Mouse (Mus musculus): ENCODE measurements around the gene Eif4g2.
A peak's percentile ranks its signal among the peaks of the same experiment; 100 is the strongest.

Gene Eif4g2

DNA sequence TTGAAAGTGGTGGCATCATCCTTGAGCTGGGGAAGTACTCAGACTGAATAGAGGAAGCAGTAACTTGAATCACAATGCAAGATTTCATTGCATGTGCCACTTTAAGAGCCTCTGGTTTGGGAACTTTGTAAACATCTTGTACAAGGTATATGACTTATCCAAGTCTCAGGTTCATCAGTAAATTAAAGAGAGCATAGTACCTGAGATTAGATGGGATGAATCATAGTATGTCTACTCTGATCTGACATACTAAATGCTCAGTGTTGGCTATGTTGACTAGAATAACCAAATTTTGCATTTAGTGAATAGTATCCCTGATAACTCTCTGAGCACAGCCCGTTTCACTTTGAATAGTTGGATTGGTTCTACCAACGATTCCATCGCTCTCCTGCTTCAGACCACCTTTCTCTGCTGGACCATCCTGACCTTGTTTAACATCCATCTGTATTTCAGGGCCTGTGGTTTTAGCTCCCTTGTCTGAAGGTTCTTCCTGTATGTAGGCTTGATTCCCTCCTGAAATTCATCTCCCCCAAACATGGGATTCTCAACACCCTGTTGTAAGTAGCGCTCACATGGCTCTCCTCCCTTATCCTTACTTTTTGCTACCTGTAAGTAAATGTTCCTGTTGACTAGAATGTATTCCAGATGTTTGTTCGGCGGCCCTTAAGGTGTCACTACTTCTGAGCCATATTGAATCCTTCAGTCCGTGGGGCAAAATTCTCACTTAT, 13.2 kb downstream of the Eif4g2 start:
- no peak for DNase-seq

DNA sequence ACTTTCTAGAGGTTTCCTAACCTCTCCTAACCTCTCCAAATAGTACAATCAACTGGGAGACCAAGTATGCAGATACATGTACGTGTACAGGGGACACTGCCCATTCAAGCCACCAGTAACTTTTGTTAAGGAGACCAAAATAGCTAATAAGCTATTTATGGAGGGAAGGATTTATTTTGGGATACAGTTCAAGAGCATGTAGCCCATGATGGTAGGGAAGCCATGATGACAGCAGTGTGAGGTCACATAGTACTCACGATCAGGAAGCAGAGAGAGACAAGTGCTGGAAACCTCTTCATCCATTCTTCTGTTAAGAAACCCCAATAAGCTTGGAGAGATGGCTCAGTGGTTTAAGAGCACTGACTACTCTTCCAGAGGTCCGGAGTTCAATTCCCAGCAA, 14.6 kb downstream of the Eif4g2 start:
- DNase-seq = no peak

DNA sequence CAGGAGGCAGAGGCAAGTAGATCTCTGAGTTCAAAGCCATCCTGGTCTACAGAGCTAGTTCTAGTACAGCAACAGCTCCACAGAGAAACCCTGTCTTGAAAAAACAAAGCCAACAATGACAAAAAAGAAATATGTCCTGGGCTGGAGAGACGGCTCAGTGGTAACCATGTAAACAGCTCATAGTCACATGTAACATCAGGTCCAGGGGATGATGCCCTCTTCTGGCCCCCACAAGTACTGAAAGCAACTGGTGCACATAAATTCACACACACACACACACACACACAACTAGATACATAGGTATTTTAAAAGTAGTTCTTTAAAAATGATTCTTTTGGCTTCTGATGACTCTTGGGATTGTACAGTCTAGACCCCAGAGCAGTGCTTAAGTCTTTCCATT, 19.9 kb downstream of the Eif4g2 start:
- no peak for DNase-seq

DNA sequence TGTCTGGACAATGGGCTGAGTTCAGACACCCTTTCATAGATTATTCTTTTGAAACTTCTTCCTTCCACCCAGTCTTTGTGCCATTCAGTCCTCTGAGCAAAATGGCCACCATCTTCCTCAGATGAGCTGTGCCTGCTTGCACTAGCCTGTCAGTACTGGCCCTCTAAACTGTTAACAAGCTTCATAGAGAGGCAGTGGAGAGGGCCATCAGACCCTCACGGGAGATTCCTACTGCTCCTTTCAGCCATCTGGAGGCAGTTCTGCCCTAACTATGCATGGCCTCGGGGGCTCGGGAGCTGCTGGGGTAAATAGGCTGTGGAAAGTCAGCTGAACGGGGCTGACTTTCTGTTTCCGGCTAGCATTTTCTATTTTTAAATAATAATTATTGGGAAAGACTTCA, 23.3 kb downstream of the Eif4g2 start:
- no peak for DNase-seq

DNA sequence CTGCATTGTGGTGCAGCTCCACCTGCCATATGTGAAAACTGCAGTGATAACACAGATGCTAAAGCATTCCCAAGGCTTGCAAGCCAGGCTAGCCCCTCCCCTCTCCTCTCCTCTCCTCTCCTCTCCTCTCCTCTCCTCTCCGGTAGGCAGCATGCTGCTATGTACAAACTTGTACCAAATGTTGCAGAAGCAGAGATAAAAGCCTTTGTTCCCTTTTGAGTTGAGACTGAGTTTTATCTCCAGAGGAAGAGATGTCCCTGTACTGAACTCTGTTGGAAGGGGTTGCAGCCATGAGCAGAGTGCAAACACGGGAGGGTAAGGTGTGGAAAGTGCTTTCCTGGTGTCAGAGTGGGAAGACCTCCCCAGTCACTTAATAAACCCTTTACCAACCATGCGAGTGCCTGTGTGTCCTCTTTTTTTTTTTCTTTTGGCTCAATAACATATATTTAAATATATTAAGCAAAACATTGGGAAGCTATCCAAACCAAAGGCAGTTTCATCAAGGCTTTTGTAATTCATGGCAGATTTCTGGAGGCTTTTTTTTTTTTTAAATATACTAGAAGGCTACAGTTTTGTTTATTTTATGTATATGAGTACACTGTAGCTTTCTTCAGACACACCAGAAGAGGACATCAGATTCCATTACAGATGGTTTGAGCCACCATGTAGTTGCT, 26.7 kb downstream of the Eif4g2 start:
- no peak for DNase-seq

DNA sequence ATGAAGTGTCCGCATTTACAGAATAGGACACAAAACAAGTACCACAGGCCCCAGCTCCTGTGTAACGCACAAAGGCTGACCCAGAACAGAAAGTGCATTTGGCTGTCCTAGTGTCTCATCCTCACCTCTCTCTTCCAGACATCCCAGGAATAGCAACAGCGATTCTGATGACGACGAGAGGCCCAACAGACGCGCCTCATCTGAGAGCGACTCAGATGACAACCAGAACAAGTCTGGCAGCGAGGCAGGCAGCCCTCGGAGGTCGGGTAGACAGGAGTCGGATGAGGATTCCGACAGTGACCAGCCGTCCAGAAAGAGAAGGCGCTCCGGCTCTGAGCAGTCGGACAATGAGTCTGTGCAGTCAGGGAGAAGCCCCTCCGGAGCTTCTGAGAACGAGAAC, 27.6 kb downstream of the Eif4g2 start:
- no peak for DNase-seq

DNA sequence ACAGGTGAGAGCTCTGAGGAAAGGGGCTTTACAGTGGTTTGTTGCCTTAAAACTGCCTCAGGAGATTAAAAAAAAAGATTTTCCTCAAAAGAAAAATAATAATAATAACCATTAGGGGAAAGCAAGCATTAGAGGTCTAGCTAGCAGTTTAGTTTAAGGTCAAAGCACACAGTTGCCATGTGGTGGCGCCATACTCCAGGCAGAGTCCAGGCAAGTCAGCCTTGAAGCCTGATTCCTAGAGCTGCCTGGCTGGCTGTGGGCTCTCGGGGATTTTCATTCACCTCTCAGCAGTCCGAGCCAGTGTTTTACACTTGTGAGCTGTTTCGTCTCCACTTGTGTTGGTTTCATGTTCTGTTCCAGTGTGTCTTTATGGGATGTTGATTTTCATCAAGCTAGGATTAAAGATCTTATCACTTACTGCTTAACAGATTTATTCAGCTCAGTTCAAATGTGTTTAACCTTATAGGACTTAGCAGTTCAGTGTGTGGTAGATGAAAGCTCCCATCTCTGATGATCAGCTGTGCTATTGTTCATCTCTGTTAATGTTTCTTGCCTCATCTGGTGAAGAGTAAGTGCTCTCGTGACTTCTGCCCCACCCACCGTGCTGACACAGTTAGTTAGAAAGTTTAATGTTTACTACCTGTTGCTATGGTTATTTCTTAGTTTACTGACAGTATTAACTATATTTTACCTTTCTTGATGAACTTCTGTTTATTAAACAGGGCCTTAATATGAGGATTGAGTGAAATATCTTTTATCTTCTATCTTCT, 33.0 kb downstream of the Eif4g2 start:
- DNase-seq = peak; percentile 54

DNA sequence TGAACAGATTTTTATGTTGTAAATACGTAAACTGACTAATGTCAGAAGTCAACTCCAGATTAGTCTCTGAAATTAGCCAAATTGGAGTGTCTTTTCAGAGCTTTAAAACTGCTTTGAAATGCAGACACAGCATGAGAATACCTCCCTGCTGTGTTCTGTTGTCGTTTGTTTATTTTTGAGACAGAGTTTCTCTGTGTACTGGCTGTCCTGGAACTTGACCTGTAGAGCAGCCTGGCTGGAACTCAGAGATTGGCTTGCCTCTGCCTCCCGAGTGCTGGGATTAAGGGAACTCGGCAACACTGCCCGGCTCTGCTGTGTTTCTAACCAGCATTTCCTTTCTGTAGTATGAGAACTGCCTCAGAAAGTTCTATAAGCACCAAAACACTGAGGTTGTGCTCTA, 33.9 kb downstream of the Eif4g2 start:
- DNase-seq = no peak

DNA sequence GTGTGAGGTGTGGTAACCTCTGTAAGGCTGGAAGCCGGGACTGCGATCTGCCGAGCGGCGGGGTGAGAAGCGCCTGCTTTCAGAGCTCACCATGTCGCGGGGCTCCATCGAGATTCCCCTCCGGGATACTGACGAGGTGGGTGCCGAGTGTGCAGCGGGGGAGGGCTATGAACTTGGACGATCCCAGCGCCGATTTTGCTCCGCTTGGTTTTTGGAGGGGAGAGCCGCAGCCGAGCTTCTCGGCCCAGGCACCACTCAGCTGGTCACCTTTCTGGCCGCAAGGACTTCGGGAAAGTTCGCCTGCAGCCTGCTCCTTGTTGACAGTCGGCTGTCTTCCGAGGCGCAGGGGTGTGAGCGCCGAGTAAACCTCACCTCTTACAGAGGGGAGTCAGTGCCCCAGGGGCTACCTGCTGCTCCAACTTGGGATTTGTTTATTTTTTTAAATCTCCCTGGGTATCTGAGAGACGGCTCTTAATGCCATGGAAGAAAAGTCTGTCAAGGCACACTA, 53.7 kb downstream of the Eif4g2 start:
- no peak for DNase-seq

DNA sequence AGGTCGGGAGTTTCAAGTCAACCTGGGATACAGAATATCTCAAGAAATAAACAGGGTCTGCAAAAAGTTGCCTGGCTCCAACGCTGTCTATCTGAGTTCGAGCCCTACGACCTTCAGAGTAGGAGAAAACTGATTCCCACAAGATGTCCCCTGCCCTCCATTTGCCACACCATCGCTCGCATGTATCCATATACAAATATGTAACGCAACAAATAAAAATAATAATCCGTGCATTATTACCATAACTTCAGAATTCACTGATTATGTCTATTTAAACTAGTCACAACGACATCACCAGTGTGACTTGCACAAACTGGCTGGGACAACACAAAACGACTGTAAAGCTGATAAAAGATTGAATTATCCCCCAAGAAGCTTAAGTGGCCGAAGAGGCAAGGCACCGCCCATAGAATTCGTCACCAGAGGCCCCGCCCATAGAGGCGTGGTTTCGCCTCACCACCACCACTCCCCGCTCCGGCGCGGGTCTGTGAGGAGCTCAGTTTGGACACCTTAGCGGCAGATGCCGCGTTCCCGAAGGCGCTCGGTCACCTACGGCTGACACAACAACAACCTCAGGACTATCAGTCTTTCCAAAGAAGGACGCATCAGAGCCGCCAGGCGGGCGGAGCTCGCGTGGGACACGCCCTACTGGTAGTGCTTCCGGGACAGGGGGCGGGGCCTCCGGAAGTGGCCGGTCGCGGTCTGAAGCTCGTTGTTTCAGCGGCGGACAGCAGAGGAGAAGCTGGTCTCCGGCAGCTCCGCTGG, 54.4 kb downstream of the Eif4g2 start, which contains the start of gene Ctr9:
TSS of gene Ctr9 (plus strand) at position 671 of the 765 bp plus-strand sequence.
- DNase-seq = peak; percentile 90

DNA sequence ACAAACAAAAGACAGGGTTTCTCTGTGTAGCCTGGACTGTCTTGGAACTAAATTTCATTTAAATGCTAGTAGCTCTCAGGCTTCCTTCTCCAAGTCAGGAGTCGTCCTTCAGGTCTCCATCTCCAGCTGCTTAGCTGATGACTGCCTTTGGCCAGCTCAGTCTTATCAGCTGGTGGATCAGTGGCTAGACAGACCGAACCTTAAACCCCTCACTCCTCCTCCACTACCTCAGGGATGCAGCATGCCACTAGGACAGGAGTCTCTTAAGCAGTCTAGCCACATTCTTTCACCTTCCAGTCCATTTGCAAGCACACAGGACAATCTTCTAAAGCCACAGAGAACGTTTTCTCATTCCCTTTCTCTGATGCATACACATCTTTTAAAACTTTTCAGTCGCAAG, 57.9 kb downstream of the Eif4g2 start:
- DNase-seq = no peak

DNA sequence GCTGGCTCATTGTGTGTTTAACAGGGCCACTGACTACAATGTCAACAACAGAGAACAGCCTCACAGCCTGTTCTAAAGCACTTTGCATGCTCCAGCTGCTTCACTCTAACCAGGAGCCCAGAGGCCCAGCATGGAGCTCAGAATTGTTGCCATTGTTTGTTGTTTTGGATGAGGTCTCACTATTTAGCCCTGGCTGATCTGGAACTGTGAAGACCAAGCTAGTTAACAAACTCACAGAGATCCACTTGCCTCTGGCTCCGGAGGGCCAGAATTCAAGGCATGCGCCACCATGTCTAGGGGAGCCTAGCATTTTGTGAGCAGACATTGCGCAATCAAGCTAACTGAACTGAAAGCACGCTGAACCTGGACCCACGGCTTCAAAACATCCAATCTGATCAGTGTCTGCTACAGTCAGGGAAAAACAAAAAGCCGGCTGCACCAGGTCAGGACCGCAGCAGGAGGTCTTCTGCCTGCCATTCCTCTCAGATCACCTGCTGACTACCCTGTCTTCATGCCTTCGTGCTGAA, 58.7 kb downstream of the Eif4g2 start:
- DNase-seq = no peak

DNA sequence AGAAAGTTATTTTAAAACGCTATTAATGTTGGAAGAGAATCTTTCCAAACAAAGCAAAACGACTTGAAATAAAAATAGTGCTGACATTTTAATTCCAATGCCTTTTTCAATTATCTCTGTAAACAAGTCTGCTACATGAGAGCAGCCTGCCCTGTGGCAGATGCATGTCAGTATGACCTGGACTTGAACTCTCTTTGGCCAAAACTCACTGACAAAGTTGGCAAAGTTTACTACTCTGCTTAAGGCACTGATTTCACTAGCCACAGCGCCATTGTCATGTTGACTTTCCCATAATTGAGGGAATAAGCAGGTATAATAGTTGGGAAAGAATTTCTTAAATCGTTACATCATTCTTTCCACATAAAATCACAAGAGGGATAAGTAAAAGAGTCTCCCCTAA, 62.0 kb downstream of the Eif4g2 start:
- DNase-seq = no peak
